Mouse (Mus musculus): ENCODE measurements around the gene Mdh2. TPM values are rescaled to one million over a fixed set of nuclear protein-coding genes. Genes with fewer than 3 reads are reported as not detected.

The Mdh2 gene
- polyA plus RNA-seq (2015; fragmentation: Nextera tagmentation; extraction: Ambion mirVana), result 1,064 and 1,172 TPM in 2 replicates

DNA sequence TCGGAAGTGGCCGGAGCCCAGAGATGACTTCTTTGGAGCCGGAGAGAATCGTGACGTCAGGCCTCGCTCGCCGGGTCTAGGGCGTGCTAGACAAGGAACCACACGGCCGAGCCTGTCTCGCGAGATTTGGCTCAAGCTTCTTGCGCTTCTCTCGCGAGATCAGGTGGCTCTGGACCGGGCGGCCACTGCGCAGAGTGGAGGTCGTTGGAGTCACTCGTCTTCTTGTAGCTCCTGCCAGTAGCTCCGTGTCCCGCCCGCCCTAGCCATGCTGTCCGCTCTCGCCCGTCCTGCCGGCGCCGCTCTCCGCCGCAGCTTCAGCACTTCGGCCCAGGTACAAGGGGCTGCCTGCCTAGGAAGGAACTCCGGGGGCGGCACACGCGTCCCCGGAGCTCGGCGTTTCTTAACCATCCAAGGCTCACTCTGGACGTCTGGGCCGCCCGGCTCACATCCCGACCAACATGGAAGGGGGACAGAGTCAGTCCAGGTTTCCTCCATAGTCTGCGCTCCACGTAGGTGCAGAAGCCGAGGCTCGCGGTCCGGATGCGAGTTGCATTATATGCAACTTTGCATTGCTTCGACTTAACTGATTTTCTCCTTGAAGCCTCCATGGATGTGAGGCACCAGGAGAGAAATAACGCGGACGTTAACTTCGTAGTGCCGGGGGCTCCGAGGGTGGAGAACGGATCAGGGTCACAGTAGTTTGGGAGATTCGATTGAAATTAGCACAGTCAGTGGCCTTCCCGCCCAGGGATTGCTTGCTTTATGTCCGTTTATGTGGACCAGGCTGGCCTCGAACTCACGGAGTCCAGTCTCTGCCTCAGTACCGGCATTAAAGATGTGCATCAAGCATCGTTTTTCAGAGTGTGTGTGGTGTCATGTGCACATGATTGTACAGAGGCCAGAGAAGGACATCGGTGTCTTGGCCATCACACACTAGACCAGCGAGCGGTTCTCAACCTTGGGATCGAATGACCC is at the start of gene Mdh2:
TSS of gene Mdh2 (plus strand) at position 10 of the 975 bp plus-strand sequence.

DNA sequence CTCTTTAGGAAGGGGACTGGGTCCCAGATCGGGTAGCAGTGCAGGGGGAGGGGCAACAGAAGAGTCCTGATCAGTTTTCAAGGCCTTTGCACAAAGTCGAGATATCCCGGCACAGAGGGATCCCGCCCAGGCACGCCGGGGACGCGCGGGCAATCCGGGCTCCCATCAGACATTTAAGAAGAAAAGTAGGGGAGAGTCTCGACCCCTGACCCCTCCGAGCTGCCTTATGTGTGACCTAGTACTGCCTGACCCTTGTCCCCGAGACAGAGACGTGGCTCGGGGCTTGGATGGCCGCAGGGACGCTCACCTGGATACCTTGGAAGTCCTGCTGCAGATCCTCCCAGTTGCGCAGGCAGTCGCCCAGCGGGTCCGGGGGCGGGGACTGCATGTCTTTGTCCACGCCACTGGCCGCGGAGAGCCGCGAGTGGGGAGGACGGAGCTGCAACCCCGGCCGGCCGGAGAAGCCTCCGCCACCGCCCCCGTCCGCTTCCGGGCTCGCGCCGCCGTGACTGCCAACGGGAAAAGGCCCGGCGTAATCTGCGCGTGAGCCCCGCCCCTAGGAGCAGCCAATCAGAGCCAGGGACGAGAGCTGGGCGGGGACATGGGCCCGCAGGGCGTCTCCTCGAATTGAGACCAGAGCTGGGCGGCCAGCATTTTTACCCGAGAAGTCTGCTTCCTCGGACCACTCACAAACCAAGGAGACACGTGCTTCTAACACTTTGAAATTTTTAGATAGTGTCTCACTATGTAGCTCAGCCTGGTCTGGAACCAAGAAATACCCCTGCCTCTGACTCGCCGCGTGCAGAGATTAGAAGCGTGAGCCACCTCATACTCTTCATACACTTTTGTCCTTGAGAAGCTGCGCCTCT is 34.3 kb upstream of the Mdh2 start, which contains the start of gene Tmem120a:
TSS of gene Tmem120a (minus strand) at position 708 of the 869 bp plus-strand sequence.

DNA sequence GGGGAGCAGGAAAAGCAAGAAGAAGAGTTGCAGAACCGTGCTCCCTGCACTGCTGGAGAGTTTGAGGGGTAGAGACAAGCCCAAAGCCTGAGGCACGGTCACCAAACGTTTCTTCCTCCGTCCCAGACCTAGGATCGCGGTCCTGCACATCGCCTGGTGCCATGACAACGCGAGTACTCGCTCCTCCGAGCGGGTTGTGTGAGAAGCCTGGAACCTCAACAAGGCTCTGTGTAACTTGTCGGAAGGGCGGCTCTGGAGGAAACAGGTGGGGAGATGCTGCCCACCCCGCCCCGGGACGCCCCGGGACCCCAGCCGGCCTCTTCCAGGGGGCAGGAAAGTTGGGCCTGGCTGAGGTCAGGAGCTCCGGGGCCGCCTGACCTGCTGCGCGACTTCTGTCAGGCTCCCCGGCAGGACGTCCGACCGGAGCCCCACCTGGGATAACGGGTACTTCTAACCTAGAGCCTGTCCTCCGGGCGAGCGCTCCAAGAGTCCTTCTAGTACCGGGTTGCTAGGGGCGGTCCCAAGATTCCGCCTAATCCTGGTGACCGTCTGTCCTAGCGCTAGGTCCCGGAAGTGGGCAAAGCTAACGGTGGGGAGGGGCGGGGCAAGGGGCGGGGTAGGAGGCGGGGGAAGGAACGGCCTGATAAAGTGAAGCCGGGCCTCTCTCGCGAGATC is 347 bp upstream of the Mdh2 start, which contains the start of gene Styxl1:
TSS of gene Styxl1 (minus strand) at position 590 of the 675 bp plus-strand sequence.

DNA sequence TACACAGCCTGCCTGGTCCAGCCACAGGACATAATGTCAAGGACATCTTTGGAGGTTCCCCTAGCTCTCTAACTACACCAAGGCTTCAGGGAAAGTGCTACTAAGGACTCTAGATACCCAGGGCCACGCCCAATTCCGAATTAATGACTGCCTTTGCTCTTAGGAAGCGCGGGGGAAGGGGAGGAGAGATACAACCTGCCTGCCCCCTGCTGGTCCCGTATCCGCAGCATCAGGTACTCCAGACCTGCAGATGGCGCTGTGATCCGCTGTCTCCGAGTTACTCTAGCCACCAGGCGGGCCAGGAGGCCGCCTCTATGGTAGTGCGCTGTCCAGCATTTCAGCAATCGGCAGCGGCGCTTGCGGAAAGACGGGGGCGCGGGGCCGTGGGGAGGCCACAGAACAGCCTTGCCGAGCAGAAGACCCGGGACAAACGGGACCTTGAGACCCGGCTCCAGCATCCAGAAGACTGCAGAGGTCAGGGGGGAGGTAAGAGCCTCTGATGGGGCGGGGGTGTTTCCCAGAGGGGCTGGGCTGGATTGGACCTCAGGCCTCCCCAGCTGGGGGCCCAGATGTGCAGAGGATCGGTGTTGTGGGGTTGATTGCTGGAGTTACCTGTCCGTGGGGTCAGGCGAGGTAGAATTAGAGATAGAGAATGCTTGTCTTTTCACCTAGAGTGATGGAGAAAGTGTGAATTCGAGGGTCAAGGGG is 28.4 kb downstream of the Mdh2 start, which contains the start of gene Srrm3:
TSS of gene Srrm3 (plus strand) at position 336 of the 708 bp plus-strand sequence.

Small RNA genes lying within 50 kb of the gene (microRNA-seq; reads per million reads assigned to microRNA genes)
- gene Gm23268, result 0 reads per million in 2 experiments
- gene Mir7034, result 0 reads per million in 2 experiments

Other genes with a start within 250 kb of the Mdh2 start
- gene Hip1, start 233.4 kb upstream of the Mdh2 start, polyA plus RNA-seq (2015; fragmentation: Nextera tagmentation; extraction: Ambion mirVana), result 19.6 and 24.4 TPM in 2 replicates
- not detected in 2 replicates for gene Ccl26, start 214.9 kb upstream of the Mdh2 start, polyA plus RNA-seq (2015; fragmentation: Nextera tagmentation; extraction: Ambion mirVana)
- gene Ccl24, start 205.4 kb upstream of the Mdh2 start, polyA plus RNA-seq (2015; fragmentation: Nextera tagmentation; extraction: Ambion mirVana), result 2.1 and 5.2 TPM in 2 replicates
- 20.3 and 21.2 TPM in 2 replicates for gene Rhbdd2, start 145.9 kb upstream of the Mdh2 start, polyA plus RNA-seq (2015; fragmentation: Nextera tagmentation; extraction: Ambion mirVana)
- 28.4 and 50.4 TPM in 2 replicates for gene Por, start 108.4 kb upstream of the Mdh2 start, polyA plus RNA-seq (2015; fragmentation: Nextera tagmentation; extraction: Ambion mirVana)
- gene Tmem120a, start 34.0 kb upstream of the Mdh2 start, polyA plus RNA-seq (2015; fragmentation: Nextera tagmentation; extraction: Ambion mirVana), result 28.3 and 105 TPM in 2 replicates
- gene Styxl1, start 95 bp upstream of the Mdh2 start, polyA plus RNA-seq (2015; fragmentation: Nextera tagmentation; extraction: Ambion mirVana), result 0.29 and 0.49 TPM in 2 replicates
- not detected in 2 replicates for gene Srrm3, start 28.4 kb downstream of the Mdh2 start, polyA plus RNA-seq (2015; fragmentation: Nextera tagmentation; extraction: Ambion mirVana)
- gene Hspb1, start 109.4 kb downstream of the Mdh2 start, polyA plus RNA-seq (2015; fragmentation: Nextera tagmentation; extraction: Ambion mirVana), result 1,579 and 2,380 TPM in 2 replicates
- 196 and 198 TPM in 2 replicates for gene Ywhag, start 156.1 kb downstream of the Mdh2 start, polyA plus RNA-seq (2015; fragmentation: Nextera tagmentation; extraction: Ambion mirVana)
- gene Ssc4d, start 196.1 kb downstream of the Mdh2 start, polyA plus RNA-seq (2015; fragmentation: Nextera tagmentation; extraction: Ambion mirVana), result 1.9 and 2.0 TPM in 2 replicates
- 0.18 TPM in 1 of 2 replicates, not detected in the other for gene Zp3, start 201.6 kb downstream of the Mdh2 start, polyA plus RNA-seq (2015; fragmentation: Nextera tagmentation; extraction: Ambion mirVana)
- 14.3 and 18.6 TPM in 2 replicates for gene Dtx2, start 216.3 kb downstream of the Mdh2 start, polyA plus RNA-seq (2015; fragmentation: Nextera tagmentation; extraction: Ambion mirVana)